Mouse (Mus musculus) CH12.LX (cell line): ENCODE measurements around the gene Hlcs. TPM values are rescaled to one million over a fixed set of nuclear protein-coding genes. Genes with fewer than 3 reads are reported as not detected.
A peak's percentile ranks its signal among the peaks of the same experiment; 100 is the strongest.

Source experiments
- DNase-seq: peaks from one replicate; pipeline ENCODE4 v3.0.0-alpha.2; 2013; ENCODE audit errors: extremely low read depth
- H3K27ac ChIP-seq: 2 replicates; pipeline ENCODE4 v1.5.1; 2012; ENCODE audit warnings: low read depth, mild to moderate bottlenecking, control low read depth, moderate library complexity; ENCODE audit not compliant: insufficient read depth
- H3K27me3 ChIP-seq: replicated peaks from 2 replicates; pipeline ENCODE3; 2012; ENCODE audit warnings: inconsistent platforms
- H3K36me3 ChIP-seq, 2 experiments: replicated peaks in 1 of 2; 2 replicates each; pipeline versions ENCODE3 to v1.6.1; 2012; ENCODE audit warnings: inconsistent platforms in 1 of 2, low read length in 1 of 2, mild to moderate bottlenecking in 1 of 2, mixed read lengths in 1 of 2, moderate library complexity in 1 of 2; ENCODE audit not compliant: control insufficient read depth in 1 of 2, insufficient read depth in 1 of 2
- H3K4me1 ChIP-seq, 2 experiments: 2 replicates each; pipeline ENCODE4 v1.6.1; 2012; ENCODE audit warnings: inconsistent platforms in 1 of 2, moderate library complexity in 1 of 2; ENCODE audit not compliant: insufficient read depth in 2 of 2, control insufficient read depth in 1 of 2
- H3K4me2 ChIP-seq: 2 replicates; pipeline ENCODE4 v1.6.1; 2012; ENCODE audit warnings: low read depth, mild to moderate bottlenecking, control low read depth; ENCODE audit not compliant: poor library complexity, insufficient read depth, severe bottlenecking
- H3K4me3 ChIP-seq, 3 experiments: fragments of 150-350 bp in 1 of 3; sonication (generic) in 1 of 3; replicated peaks in 1 of 3; 2 replicates each; pipeline versions ENCODE3 to v1.5.1; 2011 to 2012; ENCODE audit warnings: low read depth in 2 of 3, low read length in 2 of 3, mild to moderate bottlenecking in 2 of 3, moderate library complexity in 2 of 3, control low read depth in 1 of 3, improper control_type of control experiment in 1 of 3, inconsistent platforms in 1 of 3, mixed read lengths in 1 of 3; ENCODE audit not compliant: poor library complexity in 1 of 3
- H3K79me2 ChIP-seq: replicated peaks from 2 replicates; pipeline ENCODE4 v1.6.1; 2012; ENCODE audit warnings: mild to moderate bottlenecking, moderate library complexity; ENCODE audit not compliant: control insufficient read depth, poor library complexity, insufficient read depth, severe bottlenecking; ENCODE audit errors: extremely low read depth
- H3K9ac ChIP-seq: 2 replicates; pipeline ENCODE4 v1.6.1; 2012; ENCODE audit warnings: low read depth, mild to moderate bottlenecking, control low read depth, moderate library complexity; ENCODE audit not compliant: insufficient read depth
- H3K9me3 ChIP-seq: replicated peaks from 2 replicates; pipeline ENCODE3; 2012; ENCODE audit warnings: low read length, inconsistent platforms, mixed read lengths
- BHLHE40 ChIP-seq: IDR thresholded peaks from 2 replicates; pipeline ENCODE4 v1.6.1; 2011; ENCODE audit warnings: mild to moderate bottlenecking, low read depth, low read length, improper control_type of control experiment
- CHD1 ChIP-seq: IDR thresholded peaks from 2 replicates; pipeline ENCODE4 v1.6.1; 2012; ENCODE audit warnings: low read depth, low read length, improper control_type of control experiment, inconsistent platforms
- E2F4 ChIP-seq: IDR thresholded peaks from 2 replicates; pipeline ENCODE4 v1.6.1; 2011; ENCODE audit warnings: low read depth, low read length, improper control_type of control experiment; ENCODE audit not compliant: insufficient replicate concordance
- ELF1 ChIP-seq: IDR thresholded peaks from 2 replicates; pipeline ENCODE4 v1.6.1; 2014; ENCODE audit warnings: low read depth, mild to moderate bottlenecking, inconsistent platforms, low read length, improper control_type of control experiment
- HCFC1 ChIP-seq: IDR thresholded peaks from 2 replicates; pipeline ENCODE4 v1.6.1; 2012; ENCODE audit warnings: low read depth, mild to moderate bottlenecking, inconsistent platforms, low read length, improper control_type of control experiment
- JUN ChIP-seq: IDR thresholded peaks from 2 replicates; pipeline ENCODE4 v1.6.1; 2011; ENCODE audit warnings: low read depth, mild to moderate bottlenecking, low read length, improper control_type of control experiment, moderate library complexity; ENCODE audit not compliant: insufficient read depth
- JUND ChIP-seq: conservative IDR thresholded peaks from 2 replicates; pipeline ENCODE4 v1.6.1; 2011; ENCODE audit warnings: low read depth, low read length, improper control_type of control experiment
- KAT2A ChIP-seq: IDR thresholded peaks from 2 replicates; pipeline ENCODE4 v1.6.1; 2012; ENCODE audit warnings: low read length, improper control_type of control experiment, inconsistent platforms; ENCODE audit not compliant: insufficient replicate concordance
- MAFK ChIP-seq: IDR thresholded peaks from 2 replicates; pipeline ENCODE4 v1.6.1; 2011; ENCODE audit warnings: low read length, improper control_type of control experiment; ENCODE audit not compliant: insufficient replicate concordance
- MAX ChIP-seq: IDR thresholded peaks from 2 replicates; pipeline ENCODE4 v1.6.1; 2011; ENCODE audit warnings: low read length, improper control_type of control experiment
- MAZ ChIP-seq: IDR thresholded peaks from 2 replicates; pipeline ENCODE4 v1.6.1; 2012; ENCODE audit warnings: low read depth, mild to moderate bottlenecking, inconsistent platforms, low read length, improper control_type of control experiment, moderate library complexity
- MEF2A ChIP-seq: IDR thresholded peaks from 2 replicates; pipeline ENCODE4 v1.6.1; 2014; ENCODE audit warnings: low read depth, mild to moderate bottlenecking, inconsistent platforms, low read length, improper control_type of control experiment, borderline replicate concordance
- MXI1 ChIP-seq: IDR thresholded peaks from 2 replicates; pipeline ENCODE4 v1.6.1; 2011; ENCODE audit warnings: mild to moderate bottlenecking, low read depth, low read length, improper control_type of control experiment
- MYC ChIP-seq: IDR thresholded peaks from 2 replicates; pipeline ENCODE4 v1.6.1; 2011; ENCODE audit warnings: low read depth, mild to moderate bottlenecking, improper control_type of control experiment, low read length
- NELFE ChIP-seq: IDR thresholded peaks from 2 replicates; pipeline ENCODE4 v1.6.1; 2011; ENCODE audit warnings: low read depth, low read length, improper control_type of control experiment
- PAX5 ChIP-seq: IDR thresholded peaks from 2 replicates; pipeline ENCODE4 v1.6.1; 2012; ENCODE audit warnings: low read length, inconsistent platforms, mixed read lengths
- POLR2A ChIP-seq: IDR thresholded peaks from 2 replicates; pipeline ENCODE4 v1.6.1; 2011; ENCODE audit warnings: low read depth, mild to moderate bottlenecking, improper control_type of control experiment, low read length
- RAD21 ChIP-seq: IDR thresholded peaks from 2 replicates; pipeline ENCODE4 v1.6.1; 2011; ENCODE audit warnings: low read depth, mild to moderate bottlenecking, low read length, improper control_type of control experiment, moderate library complexity
- RCOR1 ChIP-seq: conservative IDR thresholded peaks from 2 replicates; pipeline ENCODE4 v1.6.1; 2012; ENCODE audit warnings: low read depth, mild to moderate bottlenecking, inconsistent platforms, low read length, improper control_type of control experiment
- SIN3A ChIP-seq: IDR thresholded peaks from 2 replicates; pipeline ENCODE4 v1.6.1; 2012; ENCODE audit warnings: low read length, improper control_type of control experiment, inconsistent platforms
- SMC3 ChIP-seq: IDR thresholded peaks from 2 replicates; pipeline ENCODE4 v1.6.1; 2011; ENCODE audit warnings: low read depth, low read length, improper control_type of control experiment
- TBP ChIP-seq: conservative IDR thresholded peaks from 2 replicates; pipeline ENCODE4 v1.6.1; 2011; ENCODE audit warnings: low read depth, low read length, improper control_type of control experiment
- USF1 ChIP-seq: IDR thresholded peaks from 2 replicates; pipeline ENCODE4 v1.6.1; 2014; ENCODE audit warnings: low read depth, mild to moderate bottlenecking, inconsistent platforms, low read length, improper control_type of control experiment
- USF2 ChIP-seq: conservative IDR thresholded peaks from 2 replicates; pipeline ENCODE4 v1.6.1; 2011; ENCODE audit warnings: low read depth, low read length, improper control_type of control experiment
- ZKSCAN1 ChIP-seq: IDR thresholded peaks from 2 replicates; pipeline ENCODE4 v1.6.1; 2012; ENCODE audit warnings: low read depth, inconsistent platforms, low read length, improper control_type of control experiment, borderline replicate concordance
- ZMIZ1 ChIP-seq: IDR thresholded peaks from 2 replicates; pipeline ENCODE4 v1.6.1; 2012; ENCODE audit warnings: low read depth, mild to moderate bottlenecking, inconsistent platforms, low read length, improper control_type of control experiment
- dilution Hi-C: fragments of 300-500 bp; cut with MboI; formaldehyde crosslinking; loops from 2 replicates; pipeline ENCODE4 v1.14.3; 2020; ENCODE audit warnings: low sequenced_read_pairs; ENCODE audit not compliant: extremely low pct_unique_long_range_greater_than_20kb, extremely low pct_ligation_motif_present
- in situ Hi-C: fragments of 300-500 bp; cut with MboI; formaldehyde crosslinking; loops from 3 replicates; pipeline ENCODE4 v1.14.3; 2019; ENCODE audit warnings: low sequenced_read_pairs, low pct_ligation_motif_present, low pct_unique_long_range_greater_than_20kb, mixed read lengths
- polyA plus RNA-seq: library from polyadenylated mRNA; unstranded; fragments of >175 nt; gene quantifications from 2 replicates; pipeline ENCODE4 v1.2.1, GENCODE M21; 2012; ENCODE audit warnings: low read depth; ENCODE audit not compliant: insufficient read length
- total RNA-seq, 2 experiments: library from RNA; depleted of rRNA; stranded (reverse); fragments of 300-350 nt in 1 of 2; fragments of >200 nt in 1 of 2; gene quantifications; 2 replicates each; pipeline ENCODE4 v1.2.3; 2012 to 2014

The Hlcs gene
- total and polyA plus RNA-seq, 3 experiments: 5.3 to 12.5 (median 9.4) TPM

DNA sequence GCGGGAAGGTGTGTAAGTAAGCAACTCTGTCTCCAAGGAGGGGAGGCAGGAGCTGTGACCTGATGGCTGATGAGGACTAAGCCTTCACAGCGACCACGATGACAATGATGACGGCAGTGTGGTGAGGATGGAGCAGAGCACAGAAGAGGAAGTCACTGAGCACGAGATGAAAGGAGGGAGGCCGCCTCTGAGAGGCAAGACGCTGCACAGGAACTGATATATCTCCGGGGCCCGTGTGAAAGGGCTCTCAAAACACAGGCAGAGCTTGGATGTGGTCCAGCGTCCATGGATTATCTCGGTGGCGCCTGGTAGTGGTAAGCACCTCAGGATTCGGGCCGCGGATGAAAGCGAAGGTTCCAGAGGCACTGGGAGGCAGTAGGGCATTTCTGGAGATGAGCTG, 127.9 kb downstream of the Hlcs start:
- no peak for TF ChIP-seq ZKSCAN1
- TF ChIP-seq ZMIZ1: no peak
- TF ChIP-seq NELFE: no peak
- TF ChIP-seq BHLHE40: peak; percentile 55
- TF ChIP-seq USF1: no peak
- TF ChIP-seq MAFK: no peak
- TF ChIP-seq SMC3: no peak
- 0 out of 2 replicates have a peak, but pooled peaks have one; percentile 25 for TF ChIP-seq MAX
- no peak for TF ChIP-seq KAT2A
- TF ChIP-seq JUND: no peak
- no peak for TF ChIP-seq SIN3A
- no peak for TF ChIP-seq USF2
- no peak for TF ChIP-seq MEF2A
- no peak for TF ChIP-seq CHD1
- TF ChIP-seq HCFC1: no peak
- Histone ChIP-seq H3K9ac (no peak overlapping the region), H3K79me2 (no peaks in the 10 kb centered on the region), H3K4me3 (no peak overlapping the region), H3K27me3 (no peaks in the 10 kb centered on the region), H3K4me2 (no peak overlapping the region), H3K27ac (no peak overlapping the region), H3K4me1 (peaks cover 4 to 13% of the 10 kb centered on the region in 2 experiments), H3K36me3 (peaks cover 0 to 13% of the 10 kb centered on the region in 2 experiments), H3K9me3 (no peaks in the 10 kb centered on the region)
- in situ Hi-C loops (no loop called here), dilution Hi-C loops (no loop called here)
- peak; percentile 71 for DNase-seq

DNA sequence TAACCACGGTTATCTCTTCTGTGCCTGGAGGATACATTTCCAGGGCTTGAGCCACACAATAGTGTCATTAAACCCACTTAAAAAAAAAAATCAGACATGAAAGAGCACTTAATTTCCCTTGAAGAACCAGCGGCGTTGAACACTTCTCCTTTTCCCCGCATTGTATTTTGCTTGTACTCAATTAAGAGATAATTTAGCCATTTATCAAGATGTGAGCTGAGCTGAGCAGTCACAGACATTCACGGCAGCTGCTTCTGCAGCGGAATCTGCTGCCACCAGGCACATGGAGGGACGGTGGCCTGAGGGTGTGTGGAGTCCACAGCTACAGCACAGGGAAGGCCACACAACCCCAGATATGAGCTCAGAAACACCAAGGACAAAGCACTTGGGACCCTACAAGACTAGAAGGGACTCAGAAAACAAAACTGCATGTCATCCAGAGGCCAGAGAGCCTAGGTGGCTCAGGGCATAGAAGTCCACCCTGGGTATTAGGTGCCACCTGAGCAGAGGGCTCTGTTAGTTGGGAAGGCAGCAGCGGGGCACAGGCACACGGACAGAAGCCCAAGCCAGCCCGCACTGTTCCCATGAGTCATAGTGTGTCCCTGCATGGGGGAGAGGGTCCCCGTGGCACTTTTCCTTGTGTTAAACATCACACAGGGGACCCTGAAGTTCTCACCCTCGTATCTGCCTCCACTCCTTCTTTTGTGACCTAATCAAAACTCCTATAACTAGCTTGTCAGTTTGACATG, 133.1 kb downstream of the Hlcs start:
- no peak for DNase-seq
- peaks cover 0 to 7% of the 10 kb centered on the region in 2 experiments for H3K36me3 ChIP-seq
- TF ChIP-seq USF2 (no peak), POLR2A (no peak), MAZ (no peak), MXI1 (no peak), ELF1 (no peak), MYC (no peak), RCOR1 (no peak), PAX5 (no peak), NELFE (no peak), E2F4 (no peak), JUN (no peak), RAD21 (no peak), MAX (no peak), TBP (no peak)
- TF ChIP-seq, all 38 proteins: peak for 0
- H3K79me2 ChIP-seq: no peaks in the 10 kb centered on the region
- peaks cover 2 to 32% of the 10 kb centered on the region in 2 experiments for H3K4me1 ChIP-seq
- dilution Hi-C loops: no loop called here
- H3K4me2 ChIP-seq: no peak overlapping the region
- H3K27me3 ChIP-seq: no peaks in the 10 kb centered on the region
- no peak overlapping the region for H3K27ac ChIP-seq
- in situ Hi-C loops: no loop called here
- H3K9me3 ChIP-seq: no peaks in the 10 kb centered on the region
- H3K4me3 ChIP-seq: no peak overlapping the region
- H3K9ac ChIP-seq: no peak overlapping the region
